Mouse (Mus musculus) heart, adult 18-20 months (tissue): ENCODE measurements around the gene Notch1. TPM values are rescaled to one million over a fixed set of nuclear protein-coding genes. Genes with fewer than 3 reads are reported as not detected.

Source experiments
- DNase-seq, 2 experiments: peaks; one replicate each; pipeline ENCODE4 v3.0.0; 2021 to 2022; ENCODE audit warnings: mixed read lengths in 1 of 2
- long read RNA-seq, 2 experiments: library from polyadenylated mRNA; stranded (forward); transcript quantifications; one replicate each; pipeline ENCODE4 v2.0.0; 2021
- total RNA-seq, 2 experiments: library from RNA; stranded (reverse); gene quantifications; 2 replicates each; pipeline ENCODE4 v1.2.3; 2021

Gene Notch1
- 10 to 100 TPM; 29.8 to 30.5 TPM for total RNA-seq
- long read RNA-seq, experiment 1, partial matches to known transcripts, result 4 of 4 reads
- long read RNA-seq, experiment 1, other reads (novel, unspliced or antisense), result 0 of 4 reads
- long read RNA-seq, experiment 2, partial matches to known transcripts, result 1 of 6 reads
- long read RNA-seq, experiment 2, other reads (novel, unspliced or antisense), result 5 of 6 reads

GRCm38 (mm10) chr2:26516275-26516674 is at the start of gene Notch1:
Notch1 (minus strand) TSS chr2:26516663.
- DNase-seq, result peak; percentile 85 to 90

- peak; percentile 68 to 71 for DNase-seq
Observed at GRCm38 (mm10) chr2:26566221-26566620, 49.8 kb upstream of the Notch1 start.

GRCm38 (mm10) chr2:26561351-26562016 is 45.0 kb upstream of the Notch1 start:
- DNase-seq, result peak; percentile 73 to 77

GRCm38 (mm10) chr2:26560506-26560905 is 44.0 kb upstream of the Notch1 start:
- no peak for DNase-seq

GRCm38 (mm10) chr2:26556535-26556993 is 40.1 kb upstream of the Notch1 start:
- DNase-seq, result peak in 1 of 2 experiments; percentile 39

- DNase-seq, result peak; percentile 80 to 83
Observed at GRCm38 (mm10) chr2:26555076-26555475, 38.6 kb upstream of the Notch1 start.

- DNase-seq, result no peak
Observed at GRCm38 (mm10) chr2:26553904-26554303, 37.4 kb upstream of the Notch1 start.

- DNase-seq, result peak in 1 of 2 experiments; percentile 3
Observed at GRCm38 (mm10) chr2:26552066-26552465, 35.6 kb upstream of the Notch1 start.

GRCm38 (mm10) chr2:26551446-26551845 is 35.0 kb upstream of the Notch1 start:
- DNase-seq, result no peak

GRCm38 (mm10) chr2:26550777-26551176 is 34.3 kb upstream of the Notch1 start:
- peak in 1 of 2 experiments; percentile 14 for DNase-seq

- DNase-seq, result peak in 1 of 2 experiments; percentile 25
Observed at GRCm38 (mm10) chr2:26550205-26550604, 33.7 kb upstream of the Notch1 start.

- peak; percentile 27 to 64 for DNase-seq
Observed at GRCm38 (mm10) chr2:26549801-26550200, 33.3 kb upstream of the Notch1 start.

- DNase-seq, result peak in 1 of 2 experiments; percentile 57
Observed at GRCm38 (mm10) chr2:26547481-26547880, 31.0 kb upstream of the Notch1 start.

GRCm38 (mm10) chr2:26544265-26544664 is 27.8 kb upstream of the Notch1 start:
- peak; percentile 55 to 67 for DNase-seq

- no peak for DNase-seq
Observed at GRCm38 (mm10) chr2:26543768-26544167, 27.3 kb upstream of the Notch1 start.

GRCm38 (mm10) chr2:26543155-26543554 is 26.7 kb upstream of the Notch1 start:
- peak; percentile 44 to 61 for DNase-seq

- DNase-seq, result no peak
Observed at GRCm38 (mm10) chr2:26541258-26541910, 24.9 kb upstream of the Notch1 start.

GRCm38 (mm10) chr2:26540721-26541120 is 24.3 kb upstream of the Notch1 start:
- no peak for DNase-seq

GRCm38 (mm10) chr2:26539516-26539915 is 23.1 kb upstream of the Notch1 start:
- no peak for DNase-seq

GRCm38 (mm10) chr2:26535517-26536045 is 19.1 kb upstream of the Notch1 start:
- DNase-seq, result no peak

- peak; percentile 86 to 89 for DNase-seq
Observed at GRCm38 (mm10) chr2:26534616-26535015, 18.2 kb upstream of the Notch1 start.

GRCm38 (mm10) chr2:26534161-26534560 is 17.7 kb upstream of the Notch1 start:
- DNase-seq, result no peak

GRCm38 (mm10) chr2:26533249-26533648 is 16.8 kb upstream of the Notch1 start:
- no peak for DNase-seq
